Mouse (Mus musculus): ENCODE measurements at regions not wholly inside any gene's neighbourhood (a gene's known extent, or its start where the extent isn't known, plus 50 kb on each side); places are given as distances from the start of the nearest gene placed in this dataset.

GRCm38 (mm10) chr2:45593765-45594164, 476.6 kb upstream of the Zeb2 start:
- TF ChIP-seq HCFC1 (IDR thresholded peaks at IDR 0.05; ENCODE audit: borderline replicate concordance, insufficient read depth, low read length) (no peak), CHD2 (IDR thresholded peaks at IDR 0.05; ENCODE audit: low read depth, low read length) (no peak), MAFK (IDR thresholded peaks at IDR 0.05; ENCODE audit: insufficient read depth, low read depth, low read length) (no peak), ZC3H11A (IDR thresholded peaks at IDR 0.05; ENCODE audit: borderline replicate concordance, low read depth, low read length) (no peak)

All from ES-E14 (cell line).